In genomic region chr5:96677498-96677897, GRCm38 (mm10) we compare ENCODE assay signal across 8 mouse cellular contexts.
DNase-seq lines count a peak whose midpoint lies in the region; ATAC-seq and TF ChIP-seq lines count a peak whose summit lies in the region.

No protein-coding gene starts in this region.

- peaks cover 4 to 22% of the 10 kb centered on the region in 2 experiments for H3K36me3 ChIP-seq in CH12.LX (replicated peaks in 1 of 2; ENCODE audit: control insufficient read depth in 1 of 2, insufficient read depth in 1 of 2, low read length in 1 of 2)
- H3K36me3 ChIP-seq in hindbrain, postnatal 0 days (ENCODE audit: insufficient read depth, low read length) = no peaks in the 10 kb centered on the region
- no peaks in the 10 kb centered on the region for H3K36me3 ChIP-seq in stomach, postnatal 0 days (ENCODE audit: control insufficient read depth, insufficient read depth, low read length)

- TF ChIP-seq CTCF in gastrocnemius, adult 2 months (IDR thresholded peaks at IDR 0.05) = peak; percentile 71
- TF ChIP-seq CTCF in CH12.LX (conservative IDR thresholded peaks at IDR 0.05 in 1 of 2, IDR thresholded peaks at IDR 0.05 in 1 of 2; ENCODE audit: low read depth in 2 of 2, low read length in 2 of 2) = peak; percentile 52 to 87; a peak in 3 of 4 replicates
- TF ChIP-seq CTCF in hindbrain, postnatal 0 days (IDR thresholded peaks at IDR 0.05; ENCODE audit: low read depth) = peak; percentile 59
- peak; percentile 85 for TF ChIP-seq CTCF in stomach, postnatal 0 days (IDR thresholded peaks at IDR 0.05; ENCODE audit: low read depth)

- peak; percentile 80 for TF ChIP-seq RAD21 in CH12.LX (IDR thresholded peaks at IDR 0.05; ENCODE audit: low read depth, low read length)

- DNase-seq in gastrocnemius, adult 2 months = peak; percentile 34
- DNase-seq in gastrocnemius, postnatal 36 days = no peak
- peak; percentile 75 for DNase-seq in CH12.LX (ENCODE audit: extremely low read depth)
- DNase-seq in adrenal gland, postnatal 25 days = peak; percentile 13
- peak; percentile 72 for DNase-seq in hindbrain, postnatal 0 days (ENCODE audit: low spot score)
- peak; percentile 13 to 26 for DNase-seq in layer of hippocampus, postnatal 10 days (ENCODE audit: low spot score in 2 of 2)
- DNase-seq in stomach, postnatal 0 days (ENCODE audit: low spot score) = peak; percentile 49
- DNase-seq in spleen, adult 18-20 months = no peak

- no peak overlapping the region for H3K4me3 ChIP-seq in gastrocnemius, adult 2 months
- no peak overlapping the region for H3K4me3 ChIP-seq in CH12.LX (replicated peaks in 1 of 3; ENCODE audit: low read depth in 2 of 3, low read length in 2 of 3, poor library complexity in 1 of 3)
- no peak overlapping the region for H3K4me3 ChIP-seq in hindbrain, postnatal 0 days (ENCODE audit: low read length)
- no peak overlapping the region for H3K4me3 ChIP-seq in stomach, postnatal 0 days (ENCODE audit: low read depth, low read length)

- ATAC-seq in hindbrain, postnatal 0 days = no peak
- ATAC-seq in stomach, postnatal 0 days (ENCODE audit: low FRiP score, low TSS enrichment) = 0 out of 2 replicates have a peak, but pooled peaks have one; percentile 26

- H3K27me3 ChIP-seq in CH12.LX (replicated peaks) = no peaks in the 10 kb centered on the region
- H3K27me3 ChIP-seq in hindbrain, postnatal 0 days (ENCODE audit: insufficient read depth, low read length) = no peaks in the 10 kb centered on the region
- H3K27me3 ChIP-seq in stomach, postnatal 0 days (ENCODE audit: control insufficient read depth, insufficient read depth, low read length) = no peaks in the 10 kb centered on the region

- 35% methylated on average over 2 of the region's 2 CpGs for WGBS in hindbrain, postnatal 0 days
- 33% methylated on average over 2 of the region's 2 CpGs for whole genome bisulfite sequencing in stomach, postnatal 0 days

- no peak overlapping the region for H3K4me2 ChIP-seq in CH12.LX (ENCODE audit: insufficient read depth, low read depth, poor library complexity, severe bottlenecking)
- no peak overlapping the region for H3K4me2 ChIP-seq in hindbrain, postnatal 0 days (ENCODE audit: low read depth, low read length)
- H3K4me2 ChIP-seq in stomach, postnatal 0 days (replicated peaks; ENCODE audit: low read depth) = no peak overlapping the region

- H3K9ac ChIP-seq in CH12.LX (ENCODE audit: insufficient read depth, low read depth) = no peak overlapping the region
- H3K9ac ChIP-seq in hindbrain, postnatal 0 days (replicated peaks; ENCODE audit: low read length) = no peak overlapping the region
- no peak overlapping the region for H3K9ac ChIP-seq in stomach, postnatal 0 days (ENCODE audit: low read length)

- in situ Hi-C loops in CH12.LX (cut with MboI; ENCODE audit: low pct_ligation_motif_present, low pct_unique_long_range_greater_than_20kb, low sequenced_read_pairs) = no loop called here

- H3K9me3 ChIP-seq in CH12.LX (replicated peaks; ENCODE audit: low read length) = no peaks in the 10 kb centered on the region
- no peaks in the 10 kb centered on the region for H3K9me3 ChIP-seq in hindbrain, postnatal 0 days (ENCODE audit: low read length)
- no peaks in the 10 kb centered on the region for H3K9me3 ChIP-seq in stomach, postnatal 0 days (ENCODE audit: control insufficient read depth, low read length)

- intact Hi-C loops in gastrocnemius, adult 2 months (cut with DNase I) = loop anchor here (5.0 kb wide), 1 partner anchor 345 kb away; no protein-coding TSS in a partner anchor
- intact Hi-C loops in gastrocnemius, postnatal 36 days (cut with DNase I) = loop anchor here (2.0 to 10.0 kb wide), 2 partner anchors 343 to 407 kb away; no protein-coding TSS in a partner anchor

- TF ChIP-seq POLR2A in CH12.LX (IDR thresholded peaks at IDR 0.05; ENCODE audit: low read depth, low read length) = no peak

- H3K27ac ChIP-seq in gastrocnemius, adult 2 months = no peak overlapping the region
- no peak overlapping the region for H3K27ac ChIP-seq in CH12.LX (ENCODE audit: insufficient read depth, low read depth)
- no peak overlapping the region for H3K27ac ChIP-seq in hindbrain, postnatal 0 days
- no peak overlapping the region for H3K27ac ChIP-seq in stomach, postnatal 0 days (replicated peaks)

- no peak for TF ChIP-seq EP300 in CH12.LX (IDR thresholded peaks at IDR 0.05; ENCODE audit: low read length)
- no peak for TF ChIP-seq EP300 in stomach, postnatal 0 days (optimal IDR thresholded peaks at IDR 0.05)

- peaks cover 0 to 15% of the 10 kb centered on the region in 2 experiments; a peak in 2 of 4 replicates for H3K4me1 ChIP-seq in CH12.LX (ENCODE audit: control insufficient read depth in 1 of 2, insufficient read depth in 2 of 2)
- H3K4me1 ChIP-seq in hindbrain, postnatal 0 days (ENCODE audit: insufficient read depth, low read length) = no peaks in the 10 kb centered on the region
- H3K4me1 ChIP-seq in stomach, postnatal 0 days (replicated peaks; ENCODE audit: control insufficient read depth, insufficient read depth) = no peaks in the 10 kb centered on the region

- dilution Hi-C loops in CH12.LX (cut with MboI; ENCODE audit: extremely low pct_ligation_motif_present, extremely low pct_unique_long_range_greater_than_20kb, low sequenced_read_pairs) = no loop called here

- H3K79me2 ChIP-seq in CH12.LX (replicated peaks; ENCODE audit: control insufficient read depth, extremely low read depth, insufficient read depth, poor library complexity, severe bottlenecking) = no peaks in the 10 kb centered on the region

TF ChIP-seq in CH12.LX, 34 proteins besides CTCF, POLR2A, EP300 and RAD21:
- TF ChIP-seq MAFK (IDR thresholded peaks at IDR 0.05; ENCODE audit: insufficient replicate concordance, low read length) (no peak), CHD2 (IDR thresholded peaks at IDR 0.05; ENCODE audit: low read length) (no peak), MXI1 (IDR thresholded peaks at IDR 0.05; ENCODE audit: low read depth, low read length) (no peak), RCOR1 (conservative IDR thresholded peaks at IDR 0.05; ENCODE audit: low read depth, low read length) (no peak), ZC3H11A (IDR thresholded peaks at IDR 0.05; ENCODE audit: low read depth, low read length) (peak; percentile 67), ZKSCAN1 (IDR thresholded peaks at IDR 0.05; ENCODE audit: borderline replicate concordance, low read depth, low read length) (no peak), POLR2AphosphoS2 (IDR thresholded peaks at IDR 0.05; ENCODE audit: low read depth, low read length) (no peak), ZNF384 (IDR thresholded peaks at IDR 0.05; ENCODE audit: low read depth, low read length) (no peak), E2F4 (IDR thresholded peaks at IDR 0.05; ENCODE audit: insufficient replicate concordance, low read depth, low read length) (no peak), SMC3 (IDR thresholded peaks at IDR 0.05; ENCODE audit: low read depth, low read length) (peak; percentile 85), CHD1 (IDR thresholded peaks at IDR 0.05; ENCODE audit: low read depth, low read length) (no peak), MYC (IDR thresholded peaks at IDR 0.05; ENCODE audit: low read depth, low read length) (0 out of 2 replicates have a peak, but pooled peaks have one; percentile 20), BHLHE40 (IDR thresholded peaks at IDR 0.05; ENCODE audit: low read depth, low read length) (no peak), JUN (IDR thresholded peaks at IDR 0.05; ENCODE audit: insufficient read depth, low read depth, low read length) (no peak), ELF1 (IDR thresholded peaks at IDR 0.05; ENCODE audit: low read depth, low read length) (no peak), MAZ (IDR thresholded peaks at IDR 0.05; ENCODE audit: low read depth, low read length) (no peak), ETS1 (conservative IDR thresholded peaks at IDR 0.05; ENCODE audit: low read depth, low read length) (no peak), IRF4 (IDR thresholded peaks at IDR 0.05; ENCODE audit: low read depth, low read length) (no peak), MEF2A (IDR thresholded peaks at IDR 0.05; ENCODE audit: borderline replicate concordance, low read depth, low read length) (no peak), NELFE (IDR thresholded peaks at IDR 0.05; ENCODE audit: low read depth, low read length) (0 out of 2 replicates have a peak, but pooled peaks have one; percentile 27), HCFC1 (IDR thresholded peaks at IDR 0.05; ENCODE audit: low read depth, low read length) (no peak; the same call in 1 of the 2 replicates), USF2 (conservative IDR thresholded peaks at IDR 0.05; ENCODE audit: low read depth, low read length) (no peak), NRF1 (IDR thresholded peaks at IDR 0.05; ENCODE audit: low read depth, low read length) (no peak), JUND (conservative IDR thresholded peaks at IDR 0.05; ENCODE audit: low read depth, low read length) (0 out of 2 replicates have a peak, but pooled peaks have one; percentile 11)

Comparison
In these comparisons a context has a peak if more than half of its experiments do, and no peak if none do; other contexts are left out.
1. DNase-seq: peak in gastrocnemius, adult 2 months (single experiment), CH12.LX (single experiment), adrenal gland, postnatal 25 days (single experiment), hindbrain, postnatal 0 days (single experiment), layer of hippocampus, postnatal 10 days (2 of 2) and stomach, postnatal 0 days (single experiment); none in gastrocnemius, postnatal 36 days (0 of 2) and spleen, adult 18-20 months (0 of 2).
2. Peak in every context shown above with its lines, with median percentiles within 50 percentile points of each other: CTCF ChIP-seq.